26 mouse cellular contexts compared by ENCODE assay signal in the genomic region with DNA sequence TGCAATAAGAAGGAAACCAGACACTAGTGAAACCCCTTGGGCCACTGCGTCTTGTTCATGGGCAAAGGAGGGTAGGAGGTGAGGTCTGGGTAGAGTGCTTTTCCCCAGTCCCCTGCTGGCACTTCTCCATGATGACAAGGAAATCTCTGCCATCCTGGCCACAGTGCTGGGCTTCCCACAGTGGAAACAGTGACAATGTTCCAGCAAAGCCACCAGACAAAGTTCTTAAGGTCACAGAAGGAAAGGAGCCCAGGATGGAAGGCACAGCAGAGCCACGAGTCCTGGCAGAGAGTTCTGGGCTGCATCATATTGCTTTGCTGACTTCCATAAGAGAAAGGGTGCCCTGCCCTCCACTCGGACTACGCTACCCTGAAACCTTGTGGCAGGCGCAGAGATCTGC. TPM values are rescaled to one million over a fixed set of nuclear protein-coding genes. Genes with fewer than 3 reads are reported as not detected.
"Had no signal": no experiment of that assay in that cellular context is flagged by ENCODE, and none has a peak within 500 bp of the region (broad histone marks: within the 10 kb centered on the region; RNA-seq: fewer than 3 reads in every experiment).

No protein-coding gene starts in this region.

- H3K9ac ChIP-seq: heart, embryonic 13.5 days; heart, embryonic 15.5 days; hindbrain, embryonic 12.5 days; hindbrain, embryonic 14.5 days; intestine, embryonic 15.5 days; kidney, embryonic 15.5 days; liver, embryonic 13.5 days; liver, embryonic 15.5 days; liver, postnatal 0 days had no signal

- H3K27ac ChIP-seq: heart, adult 2 months; heart, embryonic 13.5 days; heart, embryonic 15.5 days; hindbrain, embryonic 10.5 days; hindbrain, embryonic 12.5 days; hindbrain, embryonic 14.5 days; intestine, embryonic 15.5 days; kidney, embryonic 15.5 days; kidney, postnatal 0 days; layer of hippocampus, adult 2 months; left cerebral cortex, adult 2 months; liver, embryonic 13.5 days; liver, embryonic 15.5 days had no signal

- H3K4me2 ChIP-seq: heart, embryonic 11.5 days; heart, embryonic 13.5 days; heart, embryonic 15.5 days; hindbrain, embryonic 12.5 days; hindbrain, embryonic 14.5 days; intestine, embryonic 15.5 days; kidney, embryonic 15.5 days; liver, embryonic 13.5 days; liver, embryonic 15.5 days had no signal

- H3K9me3 ChIP-seq: heart, embryonic 13.5 days; heart, embryonic 15.5 days; hindbrain, embryonic 10.5 days; hindbrain, embryonic 12.5 days; intestine, embryonic 15.5 days; kidney, embryonic 15.5 days; liver, embryonic 13.5 days; liver, embryonic 15.5 days had no signal

- H3K27me3 ChIP-seq: intestine, embryonic 15.5 days; kidney, embryonic 15.5 days had no signal

- DNase-seq: gastrocnemius, postnatal 14 days; heart, adult 2 months; heart, postnatal 4 days; kidney, adult 9 months; kidney, postnatal 25 days; kidney, postnatal 4 days; liver; liver, embryonic 13.5 days; liver, postnatal 0 days had no signal

- H3K4me3 ChIP-seq: heart, adult 2 months; heart, embryonic 13.5 days; heart, embryonic 15.5 days; hindbrain, embryonic 10.5 days; hindbrain, embryonic 12.5 days; intestine, embryonic 15.5 days; kidney, embryonic 15.5 days; layer of hippocampus, adult 2 months; left cerebral cortex, adult 2 months; liver, embryonic 13.5 days; liver, embryonic 15.5 days had no signal

- H3K4me1 ChIP-seq: heart, embryonic 13.5 days; heart, embryonic 15.5 days; hindbrain, embryonic 10.5 days; hindbrain, embryonic 12.5 days had no signal

- ATAC-seq: hindbrain, embryonic 16.5 days; inflammation-experienced regulatory T-cells, adult 6 months; intestine, embryonic 15.5 days; intestine, postnatal 0 days; liver, postnatal 0 days had no signal

RNA-seq across cellular contexts. Expression of a gene that starts 2.7 kb away (rescaled TPM):
- total RNA-seq: granulocyte monocyte progenitor cell, adult 5-6 weeks had no signal
- polyA plus RNA-seq: hindbrain, embryonic 12.5 days; hindbrain, embryonic 14.5 days; hindbrain, embryonic 16.5 days; inflammation-experienced regulatory T-cells, adult 6 months; limb, embryonic 11.5 days had no signal

RNA-seq across cellular contexts. Expression of a gene that starts 6.4 kb away (rescaled TPM):
- total RNA-seq: granulocyte monocyte progenitor cell, adult 5-6 weeks had no signal
